Mouse (Mus musculus): ENCODE data around the gene Prune2.

Gene Prune2

DNA sequence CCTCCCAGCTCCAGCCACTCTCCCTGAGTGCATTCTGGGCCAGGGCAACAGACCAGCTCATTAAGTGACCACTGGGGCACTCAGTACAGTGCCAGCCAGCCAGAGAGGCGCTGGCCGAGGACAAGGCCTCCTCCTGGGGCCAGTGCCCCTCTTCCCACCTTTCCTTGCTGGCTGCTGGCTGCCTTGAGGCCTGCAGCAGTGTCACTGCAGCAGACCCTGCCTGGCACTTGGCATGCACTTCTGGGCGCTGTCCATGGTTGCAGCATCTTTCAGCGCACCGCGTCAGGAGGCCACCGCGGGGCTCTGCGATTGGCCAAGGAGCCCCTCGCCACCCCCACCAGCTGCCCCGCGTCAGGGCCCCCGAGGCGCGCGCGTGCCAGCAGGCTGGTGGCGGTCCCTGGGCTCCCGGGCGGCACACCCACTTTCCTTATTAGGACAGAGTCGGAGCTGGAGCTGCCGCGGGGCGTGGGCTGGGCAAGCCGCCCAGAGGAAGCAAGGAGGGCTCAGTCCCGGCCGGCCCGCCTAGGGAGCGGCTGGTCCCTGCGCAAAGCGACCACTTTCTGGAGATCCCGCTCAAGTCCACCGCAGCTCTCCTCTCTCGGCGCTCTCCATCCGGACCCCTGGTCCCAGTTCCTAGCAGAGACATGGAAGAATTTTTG, at the start of gene Prune2:
Gene Prune2, plus strand, starts transcription at position 506 of the 659 bp plus-strand sequence.
- in situ Hi-C loops (cut with MboI, MseI), result loop anchor here (10.0 kb wide), 1 partner anchor 649 kb away; no protein-coding TSS in a partner anchor

DNA sequence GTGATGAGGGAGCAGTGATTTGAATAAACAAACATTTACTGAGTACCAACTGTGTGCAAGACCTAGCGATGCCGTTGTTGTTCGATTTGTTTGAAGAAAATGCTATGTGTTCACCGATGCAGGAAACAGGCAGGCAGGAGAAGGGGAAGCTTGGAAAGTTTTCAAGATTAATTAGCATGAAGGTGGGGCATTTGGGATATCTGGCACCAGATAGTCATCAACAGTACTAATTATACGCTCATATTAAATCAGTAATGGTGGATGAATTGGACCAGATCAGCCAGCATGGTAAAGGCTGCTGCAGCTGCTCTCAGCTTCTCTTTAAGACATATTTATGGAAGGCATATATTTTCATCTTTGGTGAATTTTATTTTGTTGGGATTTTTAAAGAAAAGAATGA, 44.4 kb upstream of the Prune2 start:
- in situ Hi-C loops (cut with MboI, MseI), result no loop called here

DNA sequence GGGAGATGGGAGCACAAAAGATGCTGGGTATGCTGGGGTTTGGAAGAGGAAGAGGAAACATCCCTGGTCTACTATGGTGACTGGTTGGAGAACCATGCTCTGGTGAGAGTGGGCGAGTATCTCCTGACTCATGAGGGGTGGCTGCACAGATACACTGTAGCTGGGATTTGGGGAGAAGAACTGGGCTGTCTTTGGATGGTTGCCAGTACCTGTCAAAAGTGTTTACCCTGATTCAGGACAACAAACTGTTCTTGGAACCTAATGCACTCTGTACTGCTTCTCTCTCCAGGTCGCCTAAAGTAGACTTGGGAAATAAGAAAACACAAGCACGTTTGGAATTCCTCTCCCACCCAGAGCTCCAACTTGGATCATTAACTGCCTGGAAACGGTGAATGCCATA, 31.4 kb upstream of the Prune2 start:
- in situ Hi-C loops (cut with MboI, MseI), result no loop called here

DNA sequence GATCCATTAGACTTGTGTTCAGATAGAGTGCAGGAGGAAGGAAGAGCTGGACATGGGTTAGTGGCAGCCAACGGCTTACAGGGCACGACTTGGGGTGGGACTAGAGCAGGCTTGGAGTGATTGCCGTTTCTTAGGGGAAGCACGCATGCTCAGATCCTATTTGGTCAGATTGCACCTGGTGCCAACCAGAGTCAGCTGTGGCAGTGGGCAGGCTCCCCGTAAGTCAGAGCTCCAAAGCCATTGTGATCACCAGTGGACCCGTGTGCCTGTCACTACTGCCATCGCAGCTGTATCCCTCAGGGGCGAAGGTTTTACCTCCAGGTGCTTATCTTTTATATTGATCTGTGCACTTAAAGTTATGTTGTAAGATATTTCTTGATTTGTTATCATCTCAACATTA, 21.3 kb upstream of the Prune2 start:
- in situ Hi-C loops (cut with MboI, MseI), result no loop called here

DNA sequence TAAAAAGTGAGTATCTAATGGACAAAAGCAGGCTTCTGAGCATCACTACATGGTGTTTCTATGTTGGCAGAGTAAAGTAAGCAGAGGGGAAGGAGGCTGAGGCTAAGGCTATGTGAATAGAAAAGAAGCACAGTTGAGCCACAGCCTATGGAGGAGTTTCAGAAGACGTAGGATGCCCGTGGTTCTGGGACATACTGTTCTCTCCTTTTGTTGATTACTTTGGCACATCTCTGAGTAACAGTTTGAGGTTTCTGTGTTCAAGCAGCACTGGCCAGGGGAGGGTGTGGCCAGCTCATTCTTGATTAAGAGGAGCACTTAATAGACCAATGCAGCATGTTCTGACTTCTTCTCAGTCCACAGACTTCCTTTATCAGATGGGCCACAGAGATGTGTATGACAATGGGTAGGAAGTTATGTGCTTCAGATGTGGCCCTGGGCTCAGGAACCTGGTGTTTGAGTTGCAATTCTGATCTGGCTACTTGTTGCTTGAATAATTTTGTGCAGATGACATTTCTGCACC, 7.1 kb upstream of the Prune2 start:
- in situ Hi-C loops (cut with MboI, MseI), result no loop called here

DNA sequence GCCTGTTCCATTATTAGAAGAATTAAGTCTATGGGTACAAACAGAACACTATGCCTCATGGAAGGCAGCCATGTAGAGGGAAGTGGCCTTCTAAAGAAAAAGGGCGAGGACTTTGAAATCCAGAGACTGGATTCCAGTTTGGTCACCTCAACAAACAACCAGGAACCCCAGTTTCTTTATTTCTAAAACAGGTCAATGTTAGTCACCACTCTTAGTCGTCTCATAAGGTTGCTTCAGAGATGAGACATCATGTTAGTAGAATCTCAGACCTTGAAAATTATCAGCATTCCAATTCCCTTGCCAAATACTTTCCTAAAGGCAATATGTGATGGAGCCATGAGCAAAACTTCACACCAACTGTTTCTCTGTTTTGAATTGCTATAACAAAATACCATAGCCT, 6.6 kb upstream of the Prune2 start:
- in situ Hi-C loops (cut with MboI, MseI), result no loop called here

DNA sequence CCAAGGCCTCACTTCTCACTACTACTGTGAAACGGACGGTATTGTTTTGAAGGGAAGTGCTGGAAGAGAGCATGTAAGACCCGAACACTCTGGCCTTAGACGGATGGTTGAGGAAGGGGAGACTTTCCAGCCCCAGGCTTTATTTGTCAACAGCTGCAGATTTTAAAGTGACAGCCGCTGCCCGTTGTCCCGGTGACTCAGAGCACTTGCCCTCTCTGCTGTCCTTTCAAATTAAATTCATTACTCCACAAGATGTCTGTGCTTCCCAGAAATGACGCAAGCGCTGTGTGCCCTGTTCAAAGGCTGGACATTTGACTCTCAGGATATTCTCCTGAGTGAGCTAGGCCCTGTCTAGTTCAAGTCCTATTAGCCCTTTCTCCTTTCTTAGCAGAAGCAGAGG, 5.9 kb upstream of the Prune2 start:
- in situ Hi-C loops (cut with MboI, MseI), result loop anchor here (10.0 kb wide), 1 partner anchor 655 kb away; no protein-coding TSS in a partner anchor

DNA sequence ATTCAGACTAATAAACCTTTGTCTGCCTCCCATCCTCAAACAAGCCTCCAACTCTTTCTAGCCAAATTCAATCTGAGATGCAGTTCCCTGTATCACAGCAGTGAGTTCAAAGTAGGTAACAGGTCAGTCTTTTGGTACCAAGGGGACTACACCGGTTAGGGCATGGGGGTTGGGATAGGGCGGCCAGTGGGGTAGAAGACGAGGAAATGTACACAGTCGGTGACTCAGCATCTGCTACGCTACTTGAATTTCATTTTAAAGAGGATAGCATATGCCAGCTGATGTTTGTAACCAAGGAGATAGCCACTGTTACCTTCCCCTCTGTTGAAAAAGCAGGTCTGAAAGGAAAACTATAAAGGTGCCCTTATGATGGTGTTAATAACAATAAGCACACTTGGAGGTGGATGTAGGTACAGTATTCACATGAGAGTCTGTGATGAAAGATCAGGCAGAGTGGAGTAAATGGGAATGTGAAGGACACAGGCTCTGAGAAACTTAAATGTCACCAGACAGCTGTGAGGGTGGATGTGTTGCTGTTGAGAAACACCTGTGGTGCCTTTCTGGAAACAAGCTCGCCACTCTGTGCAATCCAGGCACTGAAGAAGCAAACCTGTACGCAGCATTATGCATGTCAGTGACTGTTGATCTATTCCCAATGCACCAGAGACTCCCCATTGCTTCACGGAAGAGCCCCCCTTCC, 5.1 kb upstream of the Prune2 start:
- in situ Hi-C loops (cut with MboI, MseI), result loop anchor here (10.0 kb wide), 1 partner anchor 654 kb away; no protein-coding TSS in a partner anchor

DNA sequence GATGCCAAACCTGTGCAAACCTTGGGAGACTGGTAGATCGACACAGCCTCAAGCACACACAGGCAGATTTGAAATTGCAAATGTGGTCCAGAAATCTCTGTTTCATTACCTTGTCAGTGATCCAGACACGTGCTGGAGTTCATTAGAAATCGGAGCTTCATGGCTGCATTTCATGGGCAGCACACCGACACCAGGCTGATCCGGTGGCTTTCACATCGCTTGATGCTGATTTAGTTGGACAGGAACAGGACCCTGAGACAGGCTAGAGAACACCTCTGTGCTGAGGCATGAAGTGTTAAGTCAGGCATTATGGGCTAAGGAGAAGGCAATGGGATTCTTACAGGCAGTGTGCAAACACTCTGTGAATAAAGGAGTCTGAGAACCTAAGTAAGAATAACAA, 1.2 kb upstream of the Prune2 start:
- in situ Hi-C loops (cut with MboI, MseI), result loop anchor here (10.0 kb wide), 1 partner anchor 650 kb away; no protein-coding TSS in a partner anchor

DNA sequence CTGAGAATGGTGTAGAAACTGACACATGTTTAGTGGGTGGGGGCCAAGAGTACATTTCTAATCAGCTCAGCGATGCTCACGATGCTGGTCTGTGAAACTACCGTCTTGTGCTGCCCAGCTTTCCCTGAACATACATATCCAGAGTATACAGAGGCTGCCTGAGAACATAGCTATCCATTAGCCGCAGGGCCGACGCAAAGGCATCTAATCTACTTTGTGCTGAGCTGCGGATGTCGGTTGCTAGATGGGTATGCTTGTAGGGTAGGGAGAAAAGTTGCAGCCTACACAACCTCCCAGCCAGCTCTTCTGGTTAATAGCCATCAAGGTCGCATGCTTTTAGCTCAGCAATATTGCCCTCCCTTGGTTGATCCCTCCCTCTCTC, 696 bp upstream of the Prune2 start:
- in situ Hi-C loops (cut with MboI, MseI), result loop anchor here (10.0 kb wide), 1 partner anchor 650 kb away; no protein-coding TSS in a partner anchor

DNA sequence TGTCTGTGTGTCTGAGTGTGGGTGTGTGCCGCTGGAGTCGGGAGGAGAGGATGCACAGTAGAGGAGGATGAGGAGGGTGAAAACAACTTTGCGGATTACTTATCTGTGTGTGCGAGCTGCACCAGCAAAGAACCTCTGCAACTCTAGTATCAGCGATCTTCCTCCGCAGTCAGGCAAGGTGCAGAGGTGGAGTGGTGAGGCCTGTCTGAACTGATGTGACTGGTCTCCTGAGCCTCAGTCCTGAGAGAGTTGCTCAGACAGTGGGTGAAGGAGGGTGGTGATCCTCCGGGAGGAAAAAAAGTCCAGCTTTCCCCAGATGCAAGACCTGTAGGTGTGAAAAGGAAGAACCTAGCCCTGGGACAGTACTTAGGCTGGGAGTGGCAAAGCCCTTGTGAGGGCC, 401 bp downstream of the Prune2 start:
- in situ Hi-C loops (cut with MboI, MseI), result loop anchor here (10.0 kb wide), 1 partner anchor 648 kb away; no protein-coding TSS in a partner anchor

DNA sequence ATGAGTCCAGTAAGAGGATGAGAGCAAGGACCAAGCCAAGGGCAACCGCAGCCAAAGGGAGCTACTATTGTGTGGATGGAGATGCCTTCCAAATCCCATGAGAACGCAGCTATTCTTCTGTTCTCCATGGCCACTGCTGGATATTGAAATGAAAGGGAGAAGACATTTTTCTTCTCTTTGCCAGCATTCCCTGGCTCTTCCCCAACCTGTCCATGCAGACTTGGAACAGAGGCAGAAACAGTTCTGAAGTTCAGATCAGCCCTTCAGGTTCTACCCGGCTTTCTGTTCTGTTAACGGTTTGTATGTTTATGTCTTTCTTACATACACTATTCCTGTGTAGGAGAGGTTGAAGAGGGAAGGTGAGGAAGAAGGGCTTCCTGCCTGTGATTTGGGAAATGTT, 3.1 kb downstream of the Prune2 start:
- in situ Hi-C loops (cut with MboI, MseI), result loop anchor here (10.0 kb wide), 1 partner anchor 646 kb away; no protein-coding TSS in a partner anchor

DNA sequence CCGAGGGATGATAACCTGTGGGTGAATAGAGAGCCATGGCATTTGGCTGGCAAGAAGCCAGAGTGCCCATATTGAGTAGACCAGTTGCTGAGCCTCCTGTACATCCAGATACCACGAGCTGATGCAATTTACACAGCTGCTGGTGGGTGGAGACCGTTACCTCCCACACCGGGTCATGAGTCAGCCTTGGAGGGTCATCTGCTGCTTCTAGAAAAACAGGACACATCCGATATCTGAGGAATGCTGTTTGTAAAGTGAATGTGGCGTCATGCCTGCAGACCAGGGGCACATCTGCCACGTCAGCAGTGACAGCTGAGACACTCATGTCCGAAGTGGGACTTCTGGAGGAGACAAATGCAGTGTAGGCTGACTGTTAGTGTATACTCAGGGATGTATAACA, 3.6 kb downstream of the Prune2 start:
- in situ Hi-C loops (cut with MboI, MseI), result loop anchor here (10.0 kb wide), 1 partner anchor 645 kb away; no protein-coding TSS in a partner anchor

DNA sequence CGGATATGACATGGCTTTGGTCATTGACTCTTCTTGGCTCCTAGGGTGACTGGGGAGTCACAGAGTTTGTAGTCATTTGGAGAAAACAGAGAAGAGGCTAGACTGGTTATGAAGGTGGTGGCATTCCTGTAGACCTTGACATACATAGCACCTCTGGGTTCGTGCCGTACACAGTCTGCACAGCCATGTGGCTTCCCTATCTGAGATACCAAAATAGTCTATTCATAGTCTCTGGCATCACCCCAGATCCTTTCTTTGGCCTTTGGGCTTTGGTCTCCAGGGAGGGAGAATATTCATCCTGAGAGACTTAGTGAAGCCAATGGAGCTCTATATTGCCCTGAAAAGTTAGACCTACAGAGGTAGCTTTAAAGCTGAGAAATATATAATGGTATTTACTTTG, 5.1 kb downstream of the Prune2 start:
- in situ Hi-C loops (cut with MboI, MseI), result no loop called here

DNA sequence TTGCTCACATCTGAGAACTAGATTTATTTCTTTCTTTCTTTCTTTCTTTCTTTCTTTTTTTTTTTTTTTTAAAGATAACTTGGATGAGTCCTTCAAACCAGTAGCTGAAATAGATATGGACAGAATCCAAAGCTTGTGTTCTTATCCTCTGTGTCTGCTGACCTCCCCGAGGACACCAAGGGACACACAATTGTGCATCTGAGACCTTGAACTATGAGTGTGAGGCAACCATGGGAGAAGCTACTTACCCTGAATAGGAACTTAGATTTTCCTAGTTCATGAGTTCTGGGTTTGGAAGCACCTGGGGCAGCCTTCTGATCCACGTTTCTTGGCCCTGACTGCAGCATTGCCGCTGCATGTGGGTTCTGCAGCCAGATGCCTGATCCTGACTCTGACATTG, 7.3 kb downstream of the Prune2 start:
- in situ Hi-C loops (cut with MboI, MseI), result no loop called here

DNA sequence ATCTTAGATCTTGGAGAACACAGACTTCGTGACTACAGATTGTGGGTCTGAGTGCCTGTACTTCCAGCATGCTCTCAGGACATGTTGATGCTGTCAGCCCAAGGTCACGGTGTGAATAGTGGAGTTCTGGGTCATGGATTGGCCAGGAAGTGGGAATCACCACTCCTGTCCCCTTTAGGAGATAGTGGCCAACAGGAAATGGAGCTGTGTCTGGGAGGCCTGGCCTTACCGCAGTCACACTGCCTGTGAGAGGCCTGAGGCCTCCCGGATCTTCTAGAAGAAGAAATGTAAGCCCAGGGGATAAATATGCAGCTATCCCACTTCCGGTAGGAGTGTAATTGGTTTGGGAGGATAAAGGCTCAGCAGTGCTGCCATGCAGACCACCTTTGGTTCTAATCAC, 12.8 kb downstream of the Prune2 start:
- in situ Hi-C loops (cut with MboI, MseI), result no loop called here

DNA sequence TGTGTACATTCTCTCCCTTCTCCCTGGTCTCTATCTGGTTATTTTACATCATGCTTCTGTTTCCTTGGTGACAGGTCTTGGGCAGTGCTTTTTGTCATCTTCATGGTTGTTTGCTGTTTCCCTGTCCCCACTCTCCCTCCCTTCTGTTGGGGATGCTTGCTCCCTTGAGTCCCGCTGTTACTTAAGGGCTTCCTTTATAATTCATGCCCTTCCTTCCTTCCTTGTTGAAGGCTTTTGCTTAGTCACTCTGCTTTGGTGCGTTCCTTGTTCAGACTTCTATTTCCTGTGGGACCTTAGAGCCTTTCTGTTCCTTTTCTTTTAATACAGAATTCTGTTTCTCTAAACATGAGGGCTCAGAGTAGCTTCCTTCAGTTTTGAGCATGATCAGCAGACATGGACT, 14.7 kb downstream of the Prune2 start:
- in situ Hi-C loops (cut with MboI, MseI), result no loop called here

DNA sequence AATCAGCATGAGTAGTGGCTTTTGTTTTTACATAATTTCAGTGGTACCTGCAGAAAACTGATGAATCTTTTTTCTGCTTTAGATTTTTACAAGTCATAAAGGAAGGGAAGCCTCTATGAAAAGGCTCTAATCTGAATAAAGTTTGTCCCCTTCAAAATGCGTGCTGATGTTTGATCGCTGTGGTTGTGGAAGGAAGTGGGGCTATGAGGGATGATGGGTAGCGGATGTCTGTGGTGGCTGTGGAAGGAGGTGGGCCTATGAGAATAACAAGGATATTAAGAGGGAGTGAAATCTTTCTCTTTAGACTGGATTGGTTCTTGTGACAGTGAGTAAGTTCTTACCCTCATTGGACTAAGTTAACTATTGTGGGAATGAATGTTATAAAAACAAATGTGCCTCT, 23.0 kb downstream of the Prune2 start:
- in situ Hi-C loops (cut with MboI, MseI), result no loop called here

DNA sequence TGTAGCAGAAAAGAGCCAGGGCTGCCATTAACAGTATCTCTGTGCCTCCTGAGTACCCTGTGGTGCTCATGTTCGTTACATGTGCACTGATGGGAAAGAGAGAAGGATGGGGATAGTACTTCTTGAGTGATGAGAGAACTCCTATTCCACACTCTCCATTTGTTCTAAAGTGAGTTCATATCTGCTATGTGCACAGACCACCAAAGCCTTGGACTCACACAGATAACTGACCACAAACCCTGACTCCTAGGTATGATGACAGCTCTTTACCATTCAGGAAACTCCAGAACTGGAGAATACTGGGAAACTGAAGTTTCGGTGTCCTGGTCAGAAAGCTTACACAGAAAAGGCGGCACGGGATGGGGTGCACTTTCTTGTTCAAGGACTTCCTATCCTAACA, 25.8 kb downstream of the Prune2 start:
- in situ Hi-C loops (cut with MboI, MseI), result loop anchor here (5.0 kb wide), 1 partner anchor 104 kb away; no protein-coding TSS in a partner anchor

DNA sequence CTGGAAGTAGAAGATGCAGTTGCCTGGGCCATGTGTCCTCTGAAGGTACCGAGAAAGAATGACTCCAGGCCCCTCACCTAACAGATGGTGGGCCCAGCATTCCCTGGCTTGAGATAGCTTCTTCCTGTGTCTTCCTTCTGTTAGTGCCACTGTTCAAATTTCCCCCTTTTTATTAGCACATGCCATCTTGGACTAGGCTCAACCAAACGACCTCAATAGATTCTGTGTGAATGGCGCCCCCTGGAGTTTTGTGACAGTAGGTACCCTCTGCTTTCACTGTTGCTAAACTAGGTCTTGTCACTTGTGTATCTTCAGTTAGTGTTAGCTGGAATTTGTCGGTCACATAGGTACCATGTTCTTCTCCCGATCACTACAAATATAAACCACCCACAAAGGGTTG, 29.0 kb downstream of the Prune2 start:
- in situ Hi-C loops (cut with MboI, MseI), result loop anchor here (5.0 kb wide), 1 partner anchor 108 kb away; no protein-coding TSS in a partner anchor

DNA sequence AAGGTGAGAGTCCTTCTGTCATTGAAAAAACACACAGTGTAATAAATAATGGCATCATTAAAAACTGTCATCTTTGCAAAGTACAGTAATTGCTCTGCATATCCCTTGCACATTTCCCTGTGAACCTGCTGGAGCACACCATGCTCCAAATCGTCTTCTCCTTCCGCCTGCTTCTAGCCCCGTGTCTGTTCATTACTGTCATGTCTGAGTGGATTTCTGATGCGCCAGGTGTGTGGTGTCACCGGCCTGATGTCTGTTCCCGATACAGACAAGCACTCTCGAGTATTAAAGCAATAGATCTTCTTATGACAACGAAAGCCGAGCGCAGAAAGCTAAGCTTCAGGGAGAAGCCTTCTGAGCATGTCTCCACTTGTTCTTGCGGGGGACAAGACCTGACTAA, 32.1 kb downstream of the Prune2 start:
- in situ Hi-C loops (cut with MboI, MseI), result no loop called here

DNA sequence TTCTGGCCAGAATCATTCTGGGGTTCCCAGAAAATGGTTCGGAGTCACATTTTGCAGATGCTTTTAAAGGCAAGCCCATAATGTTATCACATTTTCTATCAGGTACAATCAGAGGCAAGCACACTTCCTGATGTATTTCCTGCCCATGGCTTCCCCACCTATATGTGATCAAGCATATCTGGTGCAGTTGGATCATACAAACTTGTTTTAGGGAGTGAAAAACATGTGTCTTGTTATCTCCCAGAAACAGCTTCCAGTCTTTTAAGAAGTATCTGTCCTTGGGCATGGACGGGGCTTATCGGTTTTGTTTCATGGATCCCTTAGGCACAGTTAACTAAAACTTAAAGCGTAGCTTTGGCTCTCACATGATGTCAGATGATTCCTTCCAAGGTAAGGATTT, 36.2 kb downstream of the Prune2 start:
- in situ Hi-C loops (cut with MboI, MseI), result no loop called here

DNA sequence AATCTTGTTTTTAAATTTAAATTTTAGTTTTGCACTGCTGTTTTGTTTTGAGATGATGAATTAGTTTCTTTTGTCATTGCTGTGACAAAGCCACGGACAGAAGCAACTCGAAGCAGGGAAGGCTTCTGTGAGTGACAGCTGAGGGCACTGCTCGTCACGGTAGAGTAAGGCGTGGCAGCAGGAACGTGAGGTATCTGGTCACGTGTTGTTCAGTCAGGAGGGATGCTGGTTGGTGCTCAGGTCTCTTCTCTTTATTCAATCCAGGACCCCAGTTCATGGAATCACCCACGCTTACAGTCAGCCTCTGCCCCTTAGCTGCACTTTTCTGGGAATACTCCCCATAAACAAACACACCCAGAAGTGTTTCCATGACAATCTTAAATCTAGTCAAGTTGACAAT, 38.3 kb downstream of the Prune2 start:
- in situ Hi-C loops (cut with MboI, MseI), result no loop called here

Measured in T-helper 2 cell (primary cell).